Mouse (Mus musculus) brain, embryonic 14.5 days (tissue): ENCODE measurements around the gene Gsn. TPM values are rescaled to one million over a fixed set of nuclear protein-coding genes. Genes with fewer than 3 reads are reported as not detected.

Experiments used
- DNase-seq: peaks from one replicate; pipeline ENCODE4 v3.0.0-alpha.2; 2011; ENCODE audit warnings: low read depth
- CTCF ChIP-seq: fragments of 200-500 bp; IDR thresholded peaks from 2 replicates; pipeline ENCODE4 v1.5.1; 2012; ENCODE audit warnings: inconsistent platforms, mild to moderate bottlenecking, moderate library complexity, borderline replicate concordance; ENCODE audit not compliant: insufficient read depth, insufficient read length; ENCODE audit errors: extremely low read depth
- POLR2A ChIP-seq: fragments of 200-500 bp; IDR thresholded peaks from 2 replicates; pipeline ENCODE4 v1.6.1; 2012; ENCODE audit warnings: mild to moderate bottlenecking, inconsistent platforms, borderline replicate concordance; ENCODE audit not compliant: poor library complexity, insufficient read depth, insufficient read length, severe bottlenecking; ENCODE audit errors: extremely low read depth
- polyA plus RNA-seq: library from polyadenylated mRNA; depleted of rRNA; stranded (reverse); fragments of >200 nt; gene quantifications from 2 replicates; pipeline ENCODE4 v1.2.3, GENCODE M21; 2012

The Gsn gene
- polyA plus RNA-seq, 1 experiment = 26.6 TPM

DNA sequence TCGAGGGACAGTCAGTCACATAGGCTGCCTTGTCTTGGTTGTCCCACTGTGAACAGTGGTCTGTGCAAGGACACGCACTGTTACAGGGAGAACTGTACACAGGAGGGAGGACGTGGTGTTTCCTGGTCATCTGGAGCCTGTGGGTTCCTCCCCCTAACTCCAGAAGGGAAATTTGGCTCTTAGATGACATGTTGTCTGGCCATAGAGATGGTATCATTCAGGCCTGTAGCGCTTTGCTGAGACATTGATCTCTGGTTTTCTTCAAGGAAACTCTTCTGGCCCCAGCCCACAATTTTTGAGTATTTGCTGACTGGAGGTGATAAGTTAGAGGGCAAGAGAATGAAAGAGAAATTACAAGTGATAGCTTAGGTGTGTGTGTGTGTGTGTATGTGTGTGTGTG, 2.4 kb downstream of the Gsn start:
- TF ChIP-seq CTCF (no peak), POLR2A (no peak)

GRCm38 (mm10) chr2:35259338-35260080, 3.3 kb downstream of the Gsn start:
- no peak for TF ChIP-seq CTCF
- DNase-seq = no peak

More for the DNA sequence above, 2.4 kb downstream of the Gsn start:
- no peak for DNase-seq

DNA sequence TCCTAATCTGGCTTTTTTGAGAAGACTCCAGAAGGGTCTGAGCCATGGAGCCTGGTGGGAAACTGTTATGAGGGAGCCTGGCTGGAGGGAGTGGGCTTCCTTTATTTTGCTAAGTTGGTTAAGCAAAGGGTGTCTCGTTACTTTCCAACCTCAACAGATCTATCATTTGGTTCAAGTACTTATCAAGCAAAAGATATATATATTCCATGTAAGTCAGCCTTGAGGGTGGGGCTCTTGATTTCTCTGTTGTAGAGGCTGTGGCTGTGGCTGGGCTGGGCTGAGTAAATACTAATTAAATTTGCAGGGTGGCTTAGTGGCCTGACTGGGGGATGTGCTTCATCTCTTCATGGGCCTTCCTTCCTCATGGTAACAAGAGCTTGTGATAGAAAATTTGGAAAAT, 4.1 kb downstream of the Gsn start:
- no peak for DNase-seq
- TF ChIP-seq CTCF (no peak), POLR2A (no peak)

- DNase-seq = no peak
Measured at GRCm38 (mm10) chr2:35264095-35264494, 7.9 kb downstream of the Gsn start.

DNA sequence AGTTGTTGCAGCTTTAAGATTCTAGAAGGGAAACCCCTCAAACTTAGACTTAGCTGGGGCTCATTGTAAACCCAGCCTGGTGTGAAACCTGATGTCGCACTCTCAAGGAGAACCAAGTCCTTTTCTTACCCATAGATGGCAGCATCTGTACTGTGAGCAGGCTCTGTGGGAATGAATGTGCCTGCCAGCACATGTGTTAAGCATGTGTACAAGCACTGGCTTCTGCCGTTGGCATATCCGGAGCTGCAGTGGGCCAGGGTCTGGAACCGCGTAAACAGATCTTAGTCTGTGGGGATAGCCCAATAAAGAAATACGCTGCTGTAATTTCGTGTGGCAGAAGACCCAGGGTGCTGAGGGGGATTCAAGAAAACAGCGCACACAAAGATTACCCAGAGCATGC, 9.1 kb downstream of the Gsn start:
- DNase-seq = peak; percentile 84
- TF ChIP-seq POLR2A (no peak), CTCF (peak; percentile 68; the same call in 1 of the 2 replicates)

More at GRCm38 (mm10) chr2:35264095-35264494, 7.9 kb downstream of the Gsn start:
- TF ChIP-seq POLR2A (no peak), CTCF (no peak)

DNA sequence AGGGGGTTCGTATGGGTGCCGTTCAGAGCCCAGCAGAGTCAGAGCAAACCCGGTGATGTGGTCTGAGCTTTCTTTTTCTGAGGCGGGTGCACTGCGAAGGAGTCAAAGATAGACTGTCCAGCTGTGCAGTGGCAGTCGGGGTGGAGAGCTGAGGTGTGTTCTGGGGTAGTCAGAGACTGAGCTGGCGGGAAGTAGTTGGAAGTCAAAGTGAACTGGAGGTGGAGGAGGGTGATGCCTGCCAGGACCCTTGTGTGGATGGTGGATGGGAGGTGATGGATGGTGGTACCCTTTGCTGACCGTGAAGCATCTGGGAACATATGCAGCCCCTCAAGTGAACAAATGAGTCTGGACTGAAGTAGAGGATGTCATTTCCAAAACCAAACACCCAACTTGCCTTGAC, 9.6 kb downstream of the Gsn start:
- TF ChIP-seq POLR2A = no peak
- no peak for TF ChIP-seq CTCF
- no peak for DNase-seq

GRCm38 (mm10) chr2:35266251-35266905, 10.2 kb downstream of the Gsn start:
- TF ChIP-seq CTCF (no peak), POLR2A (no peak)
- DNase-seq = no peak

- no peak for TF ChIP-seq POLR2A
- no peak for TF ChIP-seq CTCF
- no peak for DNase-seq
Measured at GRCm38 (mm10) chr2:35267156-35267875, 11.1 kb downstream of the Gsn start.

DNA sequence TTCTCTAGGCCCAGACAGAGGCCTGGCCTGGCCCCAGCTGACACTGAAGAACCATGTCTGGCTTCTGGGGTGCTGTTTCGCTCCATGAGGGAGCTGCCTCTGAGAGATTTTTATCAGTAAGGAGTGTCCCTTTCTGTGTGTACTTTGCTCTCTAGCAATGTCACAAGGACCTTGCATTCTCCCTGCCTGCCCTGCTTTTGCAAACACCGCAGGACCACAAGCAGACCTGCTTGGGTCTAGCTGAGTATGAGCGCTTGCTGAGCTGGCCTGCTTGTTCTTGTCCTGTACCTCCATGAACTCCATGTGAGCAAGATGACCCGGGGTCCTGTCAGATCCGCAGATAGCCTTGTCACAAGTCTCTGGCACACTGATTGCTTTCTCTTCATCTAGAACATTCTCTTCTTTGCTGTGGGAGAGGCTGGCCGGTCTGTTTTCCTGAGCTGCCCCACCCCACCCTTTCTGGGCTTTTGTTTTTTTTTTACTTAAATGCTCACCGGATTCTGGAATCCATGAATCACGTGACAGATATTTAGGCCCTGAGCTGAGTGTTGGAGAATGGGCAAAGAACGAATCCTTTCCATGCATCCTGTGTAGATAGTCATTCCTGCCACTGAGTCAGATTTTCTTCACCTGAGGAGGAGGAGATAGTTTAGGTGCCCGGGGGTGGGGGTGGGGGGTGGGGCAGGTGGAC, 11.8 kb downstream of the Gsn start:
- DNase-seq = no peak
- TF ChIP-seq POLR2A (no peak), CTCF (no peak)

GRCm38 (mm10) chr2:35269136-35269535, 13.0 kb downstream of the Gsn start:
- DNase-seq = no peak
- TF ChIP-seq CTCF = no peak
- no peak for TF ChIP-seq POLR2A

- no peak for DNase-seq
- TF ChIP-seq POLR2A = no peak
- TF ChIP-seq CTCF = no peak
Measured at GRCm38 (mm10) chr2:35269716-35270260, 13.6 kb downstream of the Gsn start.

GRCm38 (mm10) chr2:35270531-35270984, 14.4 kb downstream of the Gsn start:
- DNase-seq = peak; percentile 84
- TF ChIP-seq POLR2A = no peak
- peak; percentile 87 for TF ChIP-seq CTCF
